11 mouse cellular contexts compared by ENCODE assay signal in genomic region chr1:31337087-31337486, GRCm38 (mm10).
DNase-seq lines count a peak whose midpoint lies in the region; ATAC-seq lines count a peak whose summit lies in the region.
"Had no signal": no experiment of that assay in that cellular context is flagged by ENCODE, and none has a peak within 500 bp of the region (broad histone marks: within the 10 kb centered on the region; RNA-seq: fewer than 3 reads in every experiment).

No protein-coding gene starts in this region.

- 66% methylated on average over 4 of the region's 4 CpGs for WGBS in midbrain, embryonic 14.5 days
- WGBS in midbrain, embryonic 13.5 days, result 75% methylated on average over 4 of the region's 4 CpGs

- no peak overlapping the region for H3K4me3 ChIP-seq in midbrain, embryonic 14.5 days (replicated peaks; ENCODE audit: low read depth, low read length)
- no peak overlapping the region for H3K4me3 ChIP-seq in midbrain, embryonic 13.5 days (replicated peaks)
- H3K4me3 ChIP-seq: heart, embryonic 15.5 days had no signal

- H3K27ac ChIP-seq in midbrain, embryonic 14.5 days (replicated peaks; ENCODE audit: low read depth, low read length), result no peak overlapping the region
- no peak overlapping the region for H3K27ac ChIP-seq in midbrain, embryonic 13.5 days
- H3K27ac ChIP-seq: heart, embryonic 15.5 days; macrophage had no signal

- no peak overlapping the region for H3K4me2 ChIP-seq in midbrain, embryonic 14.5 days (ENCODE audit: low read length)
- no peak overlapping the region for H3K4me2 ChIP-seq in midbrain, embryonic 13.5 days (replicated peaks)
- H3K4me2 ChIP-seq: heart, embryonic 15.5 days had no signal

- H3K9me3 ChIP-seq in midbrain, embryonic 14.5 days (ENCODE audit: control insufficient read depth, low read length), result no peaks in the 10 kb centered on the region
- no peaks in the 10 kb centered on the region for H3K9me3 ChIP-seq in midbrain, embryonic 13.5 days
- H3K9me3 ChIP-seq: heart, embryonic 15.5 days had no signal

- H3K27me3 ChIP-seq in midbrain, embryonic 14.5 days (ENCODE audit: control insufficient read depth, insufficient read depth, low read length), result no peaks in the 10 kb centered on the region
- no peaks in the 10 kb centered on the region for H3K27me3 ChIP-seq in midbrain, embryonic 13.5 days
- H3K27me3 ChIP-seq: heart, embryonic 15.5 days had no signal

- no peaks in the 10 kb centered on the region for H3K36me3 ChIP-seq in midbrain, embryonic 14.5 days (ENCODE audit: control insufficient read depth, insufficient read depth, low read length)
- no peaks in the 10 kb centered on the region for H3K36me3 ChIP-seq in midbrain, embryonic 13.5 days
- H3K36me3 ChIP-seq: heart, embryonic 15.5 days had no signal

- ATAC-seq in midbrain, embryonic 14.5 days (ENCODE audit: low FRiP score, low TSS enrichment), result peak; percentile 34; the same call in 1 of the 2 replicates
- ATAC-seq in midbrain, embryonic 13.5 days, result no peak

- H3K4me1 ChIP-seq in midbrain, embryonic 14.5 days (ENCODE audit: control insufficient read depth, insufficient read depth, low read length), result no peaks in the 10 kb centered on the region
- no peaks in the 10 kb centered on the region for H3K4me1 ChIP-seq in midbrain, embryonic 13.5 days (replicated peaks)
- H3K4me1 ChIP-seq: heart, embryonic 15.5 days had no signal

- H3K9ac ChIP-seq in midbrain, embryonic 14.5 days (replicated peaks; ENCODE audit: low read length), result no peak overlapping the region
- no peak overlapping the region for H3K9ac ChIP-seq in midbrain, embryonic 13.5 days (replicated peaks)
- H3K9ac ChIP-seq: heart, embryonic 15.5 days had no signal

- DNase-seq in adrenal gland, postnatal 10 days, result peak; percentile 5
- DNase-seq in adrenal gland, adult 8-10 months, result no peak
- peak; percentile 16 for DNase-seq in kidney, postnatal 10 days
- DNase-seq in kidney, adult 8-10 months, result no peak
- DNase-seq in midbrain, embryonic 14.5 days, result peak; percentile 50
- DNase-seq in retina, postnatal 1 day, result peak; percentile 15
- no peak for DNase-seq in urinary bladder, postnatal 4 days (ENCODE audit: low spot score in 2 of 2)
- DNase-seq: cerebellum, adult 8-10 months had no signal

Comparison
In these comparisons a context has a peak if more than half of its experiments do, and no peak if none do; other contexts are left out.
1. DNase-seq: peak in adrenal gland, postnatal 10 days (single experiment), kidney, postnatal 10 days (single experiment), midbrain, embryonic 14.5 days (single experiment) and retina, postnatal 1 day (single experiment); none in adrenal gland, adult 8-10 months (single experiment), kidney, adult 8-10 months (0 of 2) and urinary bladder, postnatal 4 days (0 of 2).